Mouse (Mus musculus): ENCODE data around the gene Lrrc49.

GRCm38 (mm10) chr9:60724968-60725367, 37.0 kb upstream of the Lrrc49 start:
- TF ChIP-seq ZC3H11A (IDR thresholded peaks at IDR 0.05; ENCODE audit: borderline replicate concordance, low read depth, low read length) (no peak), CHD2 (IDR thresholded peaks at IDR 0.05; ENCODE audit: low read depth, low read length) (no peak), ZNF384 (IDR thresholded peaks at IDR 0.05; ENCODE audit: low read depth, low read length) (no peak)

Measured in ES-E14 (cell line).